Mouse (Mus musculus) heart, adult 2 months (tissue): ENCODE data around the gene Cdan1.

Source experiments
- CTCF ChIP-seq: fragments of 200-600 bp; IDR thresholded peaks from 2 replicates; pipeline ENCODE4 v1.8.1; 2022; ENCODE audit warnings: antibody characterized with exemption, mild to moderate bottlenecking, moderate library complexity
- EP300 ChIP-seq: fragments of 200-500 bp; IDR thresholded peaks from 2 replicates; pipeline ENCODE4 v1.6.1; 2011; ENCODE audit warnings: low read depth, low read length, control low read depth; ENCODE audit not compliant: insufficient read depth
- POLR2A ChIP-seq: fragments of 200-500 bp; IDR thresholded peaks from 2 replicates; pipeline ENCODE4 v1.6.1; 2011; ENCODE audit warnings: mild to moderate bottlenecking, low read depth, low read length, control low read depth; ENCODE audit not compliant: insufficient read depth

GRCm38 (mm10) chr2:120866561-120866960 is 16.6 kb upstream of the Cdan1 start:
- TF ChIP-seq CTCF: peak; percentile 74
- no peak for TF ChIP-seq POLR2A
- TF ChIP-seq EP300: no peak
